Mouse (Mus musculus): ENCODE results near the gene Vps4a.
A peak's percentile ranks its signal among the peaks of the same experiment; 100 is the strongest.

DNA sequence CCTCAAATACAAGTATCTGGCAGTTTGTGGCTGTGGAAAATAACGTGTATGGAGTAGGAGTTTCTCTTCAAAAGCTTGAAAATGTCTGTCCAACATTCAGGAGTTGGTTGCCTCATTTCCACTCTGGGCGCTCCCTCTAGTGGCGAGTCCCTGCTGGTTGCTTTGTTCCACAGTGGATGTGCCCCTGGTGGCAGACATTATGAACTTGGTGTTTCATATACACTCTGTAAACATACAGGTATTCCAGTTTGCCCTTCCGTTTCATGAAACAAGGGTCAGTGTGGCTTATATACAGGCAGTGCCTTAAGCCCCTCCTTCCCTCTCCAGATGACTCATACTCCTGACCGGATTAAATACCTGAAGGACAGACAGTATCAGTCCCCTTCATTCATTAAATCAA lies 28.5 kb upstream of the Vps4a start:
- peak; percentile 99 for TF ChIP-seq CTCF (IDR thresholded peaks at IDR 0.05; ENCODE audit: extremely low read depth, insufficient read depth, low read length)
- no peak for TF ChIP-seq POLR2A (IDR thresholded peaks at IDR 0.05; ENCODE audit: extremely low read depth, insufficient read depth, low read length)

Measured in cortical plate, adult 2 months (tissue).